Mouse (Mus musculus) liver, embryonic 13.5 days (tissue): ENCODE measurements around the gene Crls1. TPM values are rescaled to one million over a fixed set of nuclear protein-coding genes. Genes with fewer than 3 reads are reported as not detected.
A peak's percentile ranks its signal among the peaks of the same experiment; 100 is the strongest.

Experiments used
- ATAC-seq: fragments of 200-750 bp; cut with Nextera tagmentation; 2 replicates; pipeline ENCODE4 v1.8.0; 2017; ENCODE audit warnings: low read depth, mild to moderate bottlenecking, moderate number of reproducible peaks, moderate library complexity
- DNase-seq: peaks from one replicate; pipeline ENCODE4 v3.0.0; 2022
- H3K27ac ChIP-seq: fragments of 300-500 bp; sonication (generic); 2 replicates; pipeline ENCODE4 v1.5.1; 2015; ENCODE audit warnings: moderate library complexity, mild to moderate bottlenecking, inconsistent platforms
- H3K27me3 ChIP-seq: fragments of 300-500 bp; sonication (generic); 2 replicates; pipeline ENCODE4 v1.6.1; 2015; ENCODE audit warnings: mild to moderate bottlenecking, inconsistent platforms
- H3K36me3 ChIP-seq: fragments of 300-500 bp; sonication (generic); 2 replicates; pipeline ENCODE4 v1.6.1; 2015; ENCODE audit warnings: mild to moderate bottlenecking, inconsistent platforms
- H3K4me1 ChIP-seq: fragments of 300-500 bp; sonication (generic); replicated peaks from 2 replicates; pipeline ENCODE4 v1.6.1; 2015; ENCODE audit warnings: inconsistent platforms
- H3K4me2 ChIP-seq: fragments of 300-500 bp; sonication (generic); 2 replicates; pipeline ENCODE4 v1.6.1; 2015; ENCODE audit warnings: inconsistent platforms, mild to moderate bottlenecking, moderate library complexity
- H3K4me3 ChIP-seq: fragments of 300-500 bp; sonication (generic); replicated peaks from 2 replicates; pipeline ENCODE4 v1.5.1; 2015; ENCODE audit warnings: mild to moderate bottlenecking, inconsistent platforms
- H3K9ac ChIP-seq: fragments of 300-500 bp; sonication (generic); 2 replicates; pipeline ENCODE4 v1.6.1; 2015; ENCODE audit warnings: mild to moderate bottlenecking, inconsistent platforms
- H3K9me3 ChIP-seq: fragments of 300-500 bp; sonication (generic); replicated peaks from 2 replicates; pipeline ENCODE4 v1.6.1; 2016; ENCODE audit warnings: inconsistent platforms
- WGBS: fragments of 180-500 bp; shearing (Covaris S2); methylation state at CpG from one replicate; pipeline ENCODE4 v1.1.7; 2015; ENCODE audit not compliant: insufficient replicate concordance; 5-methylcytosine and 5-hydroxymethylcytosine counted together
- polyA plus RNA-seq: library from polyadenylated mRNA; unstranded; fragments of >200 nt; fragmentation: Nextera tagmentation; extraction: Ambion mirVana; gene quantifications from 2 replicates; pipeline ENCODE4 v1.2.1, GENCODE M21; 2015

Crls1 gene
- 8.7 and 10.2 TPM in 2 replicates for polyA plus RNA-seq

GRCm38 (mm10) chr2:132846407-132847358, at the start of gene Crls1:
TSS of gene Crls1 (plus strand) at chr2:132846666.
- Histone ChIP-seq H3K4me3 (peak within 1 kb of the TSS; percentile 87), H3K9ac (peak within 1 kb of the TSS; percentile 93), H3K36me3 (peaks cover 14% of the 10 kb centered on the region), H3K4me1 (peaks cover 39% of the 10 kb centered on the region), H3K4me2 (peak within 1 kb of the TSS; percentile 91), H3K9me3 (no peaks in the 10 kb centered on the region), H3K27ac (peak within 1 kb of the TSS; percentile 83), H3K27me3 (no peaks in the 10 kb centered on the region)
- WGBS, result under 1% methylated on average over 96 of the region's 96 CpGs
- peak; percentile 91 for ATAC-seq
- peak; percentile 96 for DNase-seq

GRCm38 (mm10) chr2:132802976-132803375, 43.5 kb upstream of the Crls1 start:
- Histone ChIP-seq H3K4me3 (no peak overlapping the region), H3K4me1 (no peaks in the 10 kb centered on the region), H3K9me3 (0 out of 2 replicates have a peak, but pooled peaks cover 2% of the 10 kb centered on the region), H3K27me3 (no peaks in the 10 kb centered on the region), H3K4me2 (no peak overlapping the region), H3K9ac (no peak overlapping the region), H3K36me3 (peaks cover 53% of the 10 kb centered on the region), H3K27ac (no peak overlapping the region)
- 75% methylated on average over 2 of the region's 2 CpGs for WGBS
- no peak for DNase-seq
- ATAC-seq, result no peak

- under 1% methylated on average over 59 of the region's 59 CpGs for WGBS
- H3K27ac ChIP-seq, result peak within 1 kb of the TSS; percentile 84
- DNase-seq, result peak; percentile 92
- H3K36me3 ChIP-seq, result peaks cover 24% of the 10 kb centered on the region
- H3K9ac ChIP-seq, result peak within 1 kb of the TSS; percentile 76
- peak within 1 kb of the TSS; percentile 84 for H3K4me2 ChIP-seq
- H3K4me3 ChIP-seq, result peak within 1 kb of the TSS; percentile 82
- no peaks in the 10 kb centered on the region for H3K9me3 ChIP-seq
- peaks cover 24% of the 10 kb centered on the region for H3K4me1 ChIP-seq
- peak; percentile 98 for ATAC-seq
- H3K27me3 ChIP-seq, result no peaks in the 10 kb centered on the region
Observed at GRCm38 (mm10) chr2:132815608-132816314, 30.7 kb upstream of the Crls1 start, which contains the start of the genes Trmt6 and Mcm8. TSS of gene Trmt6 (minus strand) at chr2:132816055. TSS of gene Mcm8 (plus strand) at chr2:132816141.

- Histone ChIP-seq H3K36me3 (peaks cover 27% of the 10 kb centered on the region), H3K9ac (no peak overlapping the region), H3K4me1 (peaks cover under 1% of the 10 kb centered on the region; the same call in 1 of the 2 replicates), H3K9me3 (no peaks in the 10 kb centered on the region), H3K27me3 (no peaks in the 10 kb centered on the region), H3K4me2 (no peak overlapping the region), H3K4me3 (no peak overlapping the region), H3K27ac (no peak overlapping the region)
- DNase-seq (no peak), ATAC-seq (no peak)
- 88% methylated on average over 4 of the region's 4 CpGs for WGBS
Observed at GRCm38 (mm10) chr2:132841071-132841470, 5.4 kb upstream of the Crls1 start.

- no peaks in the 10 kb centered on the region for H3K9me3 ChIP-seq
- peak overlapping the region; percentile 93 for H3K9ac ChIP-seq
- peaks cover 46% of the 10 kb centered on the region for H3K4me1 ChIP-seq
- H3K4me3 ChIP-seq, result peak overlapping the region; percentile 87
- no peaks in the 10 kb centered on the region for H3K27me3 ChIP-seq
- no peak overlapping the region for H3K27ac ChIP-seq
- H3K4me2 ChIP-seq, result peak overlapping the region; percentile 91
- no peak for DNase-seq
- WGBS, result 31% methylated on average over 7 of the region's 7 CpGs
- H3K36me3 ChIP-seq, result peaks cover 12% of the 10 kb centered on the region
- ATAC-seq, result no peak
Observed at GRCm38 (mm10) chr2:132847581-132847980, 1.1 kb downstream of the Crls1 start.

- no peak overlapping the region for H3K27ac ChIP-seq
- ATAC-seq (no peak), DNase-seq (no peak)
- no peaks in the 10 kb centered on the region for H3K27me3 ChIP-seq
- H3K9ac ChIP-seq, result peak overlapping the region; percentile 93; the same call in 1 of the 2 replicates
- H3K4me3 ChIP-seq, result no peak overlapping the region
- H3K36me3 ChIP-seq, result peaks cover 12% of the 10 kb centered on the region
- WGBS, result 77% methylated on average over 4 of the region's 4 CpGs
- H3K4me1 ChIP-seq, result peaks cover 46% of the 10 kb centered on the region
- H3K9me3 ChIP-seq, result no peaks in the 10 kb centered on the region
- H3K4me2 ChIP-seq, result peak overlapping the region; percentile 91; the same call in 1 of the 2 replicates
Observed at GRCm38 (mm10) chr2:132848361-132848760, 1.9 kb downstream of the Crls1 start.

- no peak overlapping the region for H3K9ac ChIP-seq
- no peak overlapping the region for H3K4me2 ChIP-seq
- WGBS, result 85% methylated on average over 6 of the region's 6 CpGs
- no peak overlapping the region for H3K4me3 ChIP-seq
- no peaks in the 10 kb centered on the region for H3K27me3 ChIP-seq
- ATAC-seq (no peak), DNase-seq (no peak)
- H3K27ac ChIP-seq, result no peak overlapping the region
- peaks cover 46% of the 10 kb centered on the region for H3K4me1 ChIP-seq
- H3K36me3 ChIP-seq, result peaks cover 15% of the 10 kb centered on the region
- no peaks in the 10 kb centered on the region for H3K9me3 ChIP-seq
Observed at GRCm38 (mm10) chr2:132849141-132849540, 2.7 kb downstream of the Crls1 start.

- Histone ChIP-seq H3K27ac (no peak overlapping the region), H3K36me3 (peaks cover 14% of the 10 kb centered on the region), H3K4me3 (no peak overlapping the region), H3K4me2 (no peak overlapping the region), H3K4me1 (peaks cover 32% of the 10 kb centered on the region), H3K9ac (no peak overlapping the region), H3K27me3 (no peaks in the 10 kb centered on the region), H3K9me3 (no peaks in the 10 kb centered on the region)
- DNase-seq, result no peak
- ATAC-seq, result no peak
- WGBS, result 73% methylated on average over 1 of the region's 1 CpGs
Observed at GRCm38 (mm10) chr2:132853051-132853450, 6.6 kb downstream of the Crls1 start.

GRCm38 (mm10) chr2:132856333-132856732, 9.9 kb downstream of the Crls1 start:
- Histone ChIP-seq H3K36me3 (peaks cover 5% of the 10 kb centered on the region; the same call in 1 of the 2 replicates), H3K27ac (no peak overlapping the region)
- no peak for DNase-seq

GRCm38 (mm10) chr2:132860435-132860834, 14.0 kb downstream of the Crls1 start:
- Histone ChIP-seq H3K27me3 (no peaks in the 10 kb centered on the region), H3K9ac (no peak overlapping the region)
- ATAC-seq, result no peak

More at GRCm38 (mm10) chr2:132856333-132856732, 9.9 kb downstream of the Crls1 start:
- H3K4me3 ChIP-seq, result no peak overlapping the region
- H3K4me2 ChIP-seq, result no peak overlapping the region
- H3K4me1 ChIP-seq, result peaks cover 11% of the 10 kb centered on the region
- no peak for ATAC-seq
- 53% methylated on average over 5 of the region's 5 CpGs for WGBS
- H3K9ac ChIP-seq, result no peak overlapping the region
- no peaks in the 10 kb centered on the region for H3K27me3 ChIP-seq
- no peaks in the 10 kb centered on the region for H3K9me3 ChIP-seq

GRCm38 (mm10) chr2:132861456-132861855, 15.0 kb downstream of the Crls1 start:
- Histone ChIP-seq H3K9ac (no peak overlapping the region), H3K4me2 (no peak overlapping the region), H3K36me3 (peaks cover 15% of the 10 kb centered on the region; the same call in 1 of the 2 replicates), H3K27ac (no peak overlapping the region), H3K9me3 (no peaks in the 10 kb centered on the region), H3K4me1 (no peaks in the 10 kb centered on the region), H3K27me3 (no peaks in the 10 kb centered on the region), H3K4me3 (no peak overlapping the region)
- 73% methylated on average over 2 of the region's 2 CpGs for WGBS
- DNase-seq, result no peak
- no peak for ATAC-seq

More at GRCm38 (mm10) chr2:132860435-132860834, 14.0 kb downstream of the Crls1 start:
- peaks cover 9% of the 10 kb centered on the region; the same call in 1 of the 2 replicates for H3K36me3 ChIP-seq
- H3K4me2 ChIP-seq, result no peak overlapping the region
- H3K27ac ChIP-seq, result no peak overlapping the region
- DNase-seq, result no peak
- H3K9me3 ChIP-seq, result no peaks in the 10 kb centered on the region
- H3K4me1 ChIP-seq, result no peaks in the 10 kb centered on the region
- H3K4me3 ChIP-seq, result no peak overlapping the region
